Mouse (Mus musculus): Measurements from ENCODE around the gene Nom1. TPM values are rescaled to one million over a fixed set of nuclear protein-coding genes. Genes with fewer than 3 reads are reported as not detected.
"Not testable (repeated sequence)": the region's sequence is repeated elsewhere in the genome, so short reads cannot be mapped to it uniquely, and the experiment has no call there.

Gene Nom1
- 10 to 100 TPM; 19.9 to 28.3 TPM for total RNA-seq (2021)

DNA sequence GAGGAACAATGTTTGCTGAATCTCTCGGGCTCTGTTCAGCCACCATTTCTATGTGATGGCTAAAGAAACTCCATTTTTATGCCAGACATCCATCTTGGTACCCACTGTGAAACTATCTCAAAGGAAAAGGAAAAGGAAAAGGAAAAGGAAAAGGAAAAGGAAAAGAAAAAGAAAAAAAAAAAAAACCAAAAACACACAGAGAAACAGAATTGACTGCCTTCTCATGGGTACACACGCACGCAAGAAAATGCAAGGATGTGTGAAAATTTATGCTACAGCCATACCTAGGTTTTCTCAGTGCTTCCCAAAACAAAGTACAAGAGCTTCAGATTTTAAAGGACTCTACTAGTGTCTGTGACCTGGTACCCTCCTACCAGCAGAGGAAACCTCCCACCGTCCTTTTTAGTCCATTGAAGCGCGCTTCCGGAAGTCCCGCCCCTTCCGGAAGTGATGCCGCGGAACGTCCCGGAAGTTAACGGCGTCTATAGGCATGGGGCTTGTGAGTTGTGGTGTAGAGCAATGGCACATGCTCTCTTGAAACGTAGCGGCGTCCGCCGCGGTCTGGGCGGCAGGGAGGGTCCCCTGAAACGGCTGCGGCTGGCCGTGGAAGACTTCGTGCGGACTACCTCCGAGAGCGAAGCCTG, at the start of gene Nom1:
Gene Nom1, plus strand, starts transcription at position 437 of the 644 bp plus-strand sequence.
- DNase-seq (ENCODE audit: extremely low spot score in 1 of 2, low spot score in 1 of 2) = peak; percentile 85

- DNase-seq (ENCODE audit: extremely low spot score in 1 of 2, low spot score in 1 of 2) = no peak
These were observed 46.9 kb upstream of the Nom1 start for GRCm38 (mm10) chr5:29387591-29387990.

- DNase-seq (ENCODE audit: extremely low spot score in 1 of 2, low spot score in 1 of 2) = no peak
These were observed 46.1 kb upstream of the Nom1 start for GRCm38 (mm10) chr5:29388181-29388943.

GRCm38 (mm10) chr5:29388944-29389765, 45.3 kb upstream of the Nom1 start:
- DNase-seq (ENCODE audit: extremely low spot score in 1 of 2, low spot score in 1 of 2) = peak; percentile 57 to 92

DNA sequence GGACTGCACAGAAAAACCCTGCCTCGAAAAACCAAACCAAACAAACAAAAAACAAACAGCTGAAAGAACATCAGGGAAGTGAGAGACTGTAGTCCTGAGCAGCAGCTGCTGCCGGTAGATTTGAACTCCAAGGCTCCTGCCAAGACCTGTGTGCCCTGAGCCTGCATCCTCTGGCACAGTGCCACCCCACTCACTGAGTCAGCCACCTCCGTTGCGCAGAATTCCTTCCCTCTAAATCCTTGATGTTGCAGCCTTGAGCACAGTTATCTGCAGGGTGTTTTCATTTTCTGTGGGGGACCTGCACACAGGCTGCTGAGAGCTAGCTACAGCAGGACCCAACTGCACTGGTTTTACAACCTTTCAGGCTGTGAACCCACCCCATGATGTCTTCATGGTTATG, 36.0 kb upstream of the Nom1 start:
- DNase-seq (ENCODE audit: extremely low spot score in 1 of 2, low spot score in 1 of 2) = no peak

DNA sequence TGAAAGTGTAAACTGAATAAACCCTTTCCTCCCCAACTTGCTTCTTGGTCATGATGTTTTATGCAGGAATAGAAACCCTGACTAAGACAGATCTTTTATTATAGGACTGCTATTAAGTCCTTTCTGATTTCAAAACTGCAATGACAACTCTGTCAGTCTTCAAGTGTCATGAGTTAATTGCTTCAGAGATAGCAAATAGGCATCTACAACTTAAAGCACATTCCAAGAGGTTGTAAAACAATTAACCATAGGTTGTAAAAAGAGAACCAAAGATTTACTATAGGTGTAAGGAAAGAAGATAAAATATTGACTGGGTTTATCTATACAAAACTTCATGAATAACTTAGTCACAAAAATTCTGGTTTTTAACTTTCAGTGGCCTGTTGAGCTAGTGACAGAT, 23.6 kb upstream of the Nom1 start:
- DNase-seq (ENCODE audit: extremely low spot score in 1 of 2, low spot score in 1 of 2) = no peak

- no peak for DNase-seq (ENCODE audit: extremely low spot score in 1 of 2, low spot score in 1 of 2)
These were observed 21.4 kb upstream of the Nom1 start for GRCm38 (mm10) chr5:29413041-29413440.

- DNase-seq (ENCODE audit: extremely low spot score in 1 of 2, low spot score in 1 of 2) = not testable (repeated sequence)
These were observed 11.1 kb upstream of the Nom1 start for GRCm38 (mm10) chr5:29423330-29423729.

DNA sequence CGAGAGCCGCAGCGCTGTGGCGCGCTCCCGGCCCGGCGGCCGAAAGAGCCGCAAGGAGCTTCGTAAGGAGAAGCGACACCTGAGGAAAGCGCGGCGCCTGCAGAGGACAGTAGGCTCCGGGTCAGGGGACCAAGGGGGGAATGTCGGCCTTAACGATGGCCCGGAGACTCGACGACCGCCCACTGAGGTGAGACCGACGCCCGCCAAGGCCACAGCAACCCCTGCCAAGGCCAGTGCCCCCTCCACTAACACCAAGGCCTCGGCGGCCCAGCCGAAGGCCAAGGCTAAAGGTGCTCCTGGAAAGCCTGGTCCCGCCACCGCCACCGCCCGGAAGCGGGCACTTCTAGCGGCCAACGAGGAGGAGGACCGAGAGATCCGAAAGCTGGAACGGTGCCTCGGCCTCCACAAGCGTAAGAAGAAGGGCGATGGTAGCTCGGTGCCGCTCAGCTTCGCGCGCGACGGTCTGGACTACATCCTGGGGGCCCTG, 451 bp downstream of the Nom1 start:
- DNase-seq (ENCODE audit: extremely low spot score in 1 of 2, low spot score in 1 of 2) = peak in 1 of 2 experiments; percentile 24

DNA sequence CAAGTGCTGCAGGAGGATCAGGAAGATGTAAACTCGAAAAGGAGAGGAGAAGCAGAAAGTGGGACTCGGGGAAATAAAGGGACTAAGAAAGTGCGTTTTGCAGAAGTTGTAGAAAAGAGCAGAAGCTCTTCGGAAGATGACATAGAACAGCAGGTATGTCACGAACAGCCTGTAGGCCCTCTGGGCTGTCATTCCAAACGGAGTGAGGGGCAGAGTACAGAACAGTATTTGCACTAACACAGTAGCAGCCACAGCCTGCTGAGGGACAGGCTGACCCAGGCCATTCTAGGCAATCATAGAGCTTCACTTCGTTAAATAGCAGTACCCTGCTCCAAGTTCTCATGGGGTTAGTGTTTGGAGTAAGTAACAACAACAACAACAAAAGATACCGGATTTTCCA, 1.0 kb downstream of the Nom1 start:
- no peak for DNase-seq (ENCODE audit: extremely low spot score in 1 of 2, low spot score in 1 of 2)

DNA sequence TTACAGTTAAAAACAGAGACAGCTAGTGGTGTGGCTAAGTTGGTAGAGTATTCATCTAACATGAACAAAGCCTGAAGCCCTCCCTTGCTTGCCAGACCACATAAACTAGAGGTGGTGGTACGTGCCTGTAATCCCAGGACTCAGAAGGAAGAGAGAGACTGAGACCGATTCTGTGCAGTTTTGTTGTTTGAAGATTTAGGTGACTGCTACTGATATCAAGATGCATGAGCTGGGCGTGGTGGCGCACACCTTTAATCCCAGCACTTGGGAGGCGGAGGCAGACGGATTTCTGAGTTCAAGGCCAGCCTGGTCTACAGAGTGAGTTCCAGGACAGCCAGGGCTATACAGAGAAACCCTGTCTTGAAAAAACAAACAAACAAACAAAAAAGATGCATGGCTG, 2.3 kb downstream of the Nom1 start:
- not testable (repeated sequence) for DNase-seq (ENCODE audit: extremely low spot score in 1 of 2, low spot score in 1 of 2)

DNA sequence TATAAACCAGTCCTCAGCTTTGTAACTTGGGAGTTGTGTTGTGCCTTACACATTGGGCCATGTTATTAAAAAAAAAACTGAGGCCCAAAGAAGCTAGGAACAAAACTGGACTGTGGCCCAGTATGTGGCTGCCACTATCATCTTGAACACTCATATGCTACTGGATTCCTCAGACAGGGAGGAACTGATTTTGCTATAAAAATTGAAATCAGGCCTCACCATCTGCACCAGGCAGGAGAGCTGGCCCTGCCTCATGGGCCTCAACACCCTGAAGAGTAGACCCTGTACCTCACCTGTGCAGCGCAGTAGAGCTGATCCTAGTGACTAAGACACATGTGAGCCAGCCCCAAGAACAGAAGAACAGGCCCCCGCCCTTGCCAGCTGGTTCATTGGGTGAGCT, 10.8 kb downstream of the Nom1 start:
- no peak for DNase-seq (ENCODE audit: extremely low spot score in 1 of 2, low spot score in 1 of 2)

- DNase-seq (ENCODE audit: extremely low spot score in 1 of 2, low spot score in 1 of 2) = no peak
These were observed 17.9 kb downstream of the Nom1 start for GRCm38 (mm10) chr5:29452352-29452751.

GRCm38 (mm10) chr5:29456895-29457656, 22.6 kb downstream of the Nom1 start:
- DNase-seq (ENCODE audit: extremely low spot score in 1 of 2, low spot score in 1 of 2) = no peak

DNA sequence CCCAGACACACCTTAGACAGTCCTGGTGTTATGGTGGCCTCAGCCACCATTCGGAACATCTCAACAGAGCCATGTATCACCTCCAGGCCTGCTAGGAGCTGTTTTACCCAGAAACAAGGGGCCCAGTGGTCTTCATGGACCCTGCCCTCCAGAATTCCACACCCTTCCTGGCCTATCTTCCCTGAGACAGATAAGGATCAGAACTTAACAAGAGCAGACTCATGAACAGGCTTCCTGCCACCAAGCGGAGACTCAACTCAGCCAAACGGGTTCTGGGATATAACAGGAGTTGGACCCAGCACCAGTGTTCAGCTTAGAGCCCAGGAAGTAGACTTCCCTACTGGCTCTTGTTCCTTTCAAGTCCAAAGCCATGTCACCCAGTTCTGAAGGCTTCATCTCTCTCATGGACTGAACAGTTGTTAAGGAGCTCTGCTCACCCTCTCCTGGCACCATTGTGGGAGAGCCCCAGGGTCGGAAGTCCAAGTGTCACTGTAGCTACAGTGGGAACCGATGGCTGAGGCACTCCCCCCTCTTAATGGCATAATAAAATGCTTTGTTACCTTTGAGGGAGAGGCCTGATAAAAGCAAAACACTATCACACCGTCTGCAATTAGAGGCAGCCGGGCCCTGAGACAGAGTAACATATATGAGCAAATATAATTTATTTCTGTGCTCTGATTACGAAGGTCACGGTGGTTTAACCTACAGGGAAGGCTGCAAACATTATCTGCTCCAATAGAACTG, 28.7 kb downstream of the Nom1 start:
- DNase-seq (ENCODE audit: extremely low spot score in 1 of 2, low spot score in 1 of 2) = no peak

- no peak for DNase-seq (ENCODE audit: extremely low spot score in 1 of 2, low spot score in 1 of 2)
These were observed 33.3 kb downstream of the Nom1 start for GRCm38 (mm10) chr5:29467489-29468350.

GRCm38 (mm10) chr5:29468351-29469065, 34.0 kb downstream of the Nom1 start:
- DNase-seq (ENCODE audit: extremely low spot score in 1 of 2, low spot score in 1 of 2) = no peak

GRCm38 (mm10) chr5:29469501-29469900, 35.0 kb downstream of the Nom1 start:
- DNase-seq (ENCODE audit: extremely low spot score in 1 of 2, low spot score in 1 of 2) = no peak

Measured in layer of hippocampus, postnatal 25 days (tissue).